Mouse (Mus musculus): ENCODE measurements at regions not wholly inside any gene's neighbourhood (a gene's known extent, or its start where the extent isn't known, plus 50 kb on each side); places are given as distances from the start of the nearest gene placed in this dataset.

GRCm38 (mm10) chr1:63819536-63820254, 50.6 kb upstream of the 4933402D24Rik start:
- ATAC-seq = peak; percentile 94
- 4% methylated on average over 11 of the region's 11 CpGs for WGBS
- Histone ChIP-seq H3K36me3 (ENCODE audit: control insufficient read depth, insufficient read depth) (no peaks in the 10 kb centered on the region), H3K27me3 (replicated peaks; ENCODE audit: control insufficient read depth, insufficient read depth, low read length) (no peaks in the 10 kb centered on the region), H3K4me3 (replicated peaks; ENCODE audit: low read length) (no peak overlapping the region), H3K9ac (replicated peaks; ENCODE audit: low read depth, low read length) (no peak overlapping the region), H3K4me1 (replicated peaks; ENCODE audit: control insufficient read depth, insufficient read depth, low read length) (peaks cover 16% of the 10 kb centered on the region), H3K4me2 (ENCODE audit: low read length) (0 out of 2 replicates have a peak overlapping the region, but pooled peaks have one; percentile 8), H3K9me3 (ENCODE audit: control insufficient read depth, low read length) (no peaks in the 10 kb centered on the region), H3K27ac (ENCODE audit: low read length) (peak overlapping the region; percentile 81)
